Mouse (Mus musculus) urinary bladder, postnatal 10 days (tissue): ENCODE results near the gene Prkar2b.
A peak's percentile ranks its signal among the peaks of the same experiment; 100 is the strongest.

ENCODE experiments used
- DNase-seq: peaks from one replicate; pipeline ENCODE4 v3.0.0; 2022; ENCODE audit warnings: low spot score

The Prkar2b gene

GRCm38 (mm10) chr12:31967536-31967935 lies 93.6 kb downstream of the Prkar2b start:
- DNase-seq: no peak

GRCm38 (mm10) chr12:31966405-31966804 lies 94.7 kb downstream of the Prkar2b start:
- no peak for DNase-seq

- no peak for DNase-seq
Observed at GRCm38 (mm10) chr12:31965517-31966212, 95.4 kb downstream of the Prkar2b start.

GRCm38 (mm10) chr12:31964074-31964473 lies 97.0 kb downstream of the Prkar2b start:
- no peak for DNase-seq

- no peak for DNase-seq
Observed at GRCm38 (mm10) chr12:31955843-31956242, 105.3 kb downstream of the Prkar2b start.

- no peak for DNase-seq
Observed at GRCm38 (mm10) chr12:31950659-31951031, 110.5 kb downstream of the Prkar2b start.

GRCm38 (mm10) chr12:31949759-31950658 lies 111.1 kb downstream of the Prkar2b start, which contains the start of gene Hbp1:
Gene Hbp1, minus strand, starts transcription at chr12:31950535.
- peak; percentile 97 for DNase-seq

- peak; percentile 72 for DNase-seq
Observed at GRCm38 (mm10) chr12:31949193-31949741, 111.8 kb downstream of the Prkar2b start.

GRCm38 (mm10) chr12:31948101-31949000 lies 112.7 kb downstream of the Prkar2b start:
- DNase-seq: no peak

- no peak for DNase-seq
Observed at GRCm38 (mm10) chr12:31947476-31947875, 113.6 kb downstream of the Prkar2b start.

GRCm38 (mm10) chr12:31944405-31944804 lies 116.7 kb downstream of the Prkar2b start:
- no peak for DNase-seq

- DNase-seq: no peak
Observed at GRCm38 (mm10) chr12:31943020-31943654, 118.0 kb downstream of the Prkar2b start.

GRCm38 (mm10) chr12:31939026-31939425 lies 122.1 kb downstream of the Prkar2b start:
- DNase-seq: no peak

- DNase-seq: no peak
Observed at GRCm38 (mm10) chr12:31938391-31938997, 122.6 kb downstream of the Prkar2b start.

- DNase-seq: no peak
Observed at GRCm38 (mm10) chr12:31937613-31938012, 123.5 kb downstream of the Prkar2b start.

- no peak for DNase-seq
Observed at GRCm38 (mm10) chr12:31936657-31937300, 124.3 kb downstream of the Prkar2b start.

GRCm38 (mm10) chr12:31931818-31932217 lies 129.3 kb downstream of the Prkar2b start:
- no peak for DNase-seq

- DNase-seq: no peak
Observed at GRCm38 (mm10) chr12:31928498-31928897, 132.6 kb downstream of the Prkar2b start.

- DNase-seq: no peak
Observed at GRCm38 (mm10) chr12:31926661-31927061, 134.4 kb downstream of the Prkar2b start.

GRCm38 (mm10) chr12:31925343-31925742 lies 135.8 kb downstream of the Prkar2b start:
- no peak for DNase-seq
